Mouse (Mus musculus): Measurements from ENCODE around the gene Wfdc21.

Wfdc21 gene

GRCm38 (mm10) chr11:83802166-83802565 is 55.4 kb downstream of the Wfdc21 start:
- in situ Hi-C loops (cut with MseI, MboI), result no loop called here
